Mouse (Mus musculus) liver, embryonic 15.5 days (tissue): ENCODE data around the gene Nsmce3. TPM values are rescaled to one million over a fixed set of nuclear protein-coding genes. Genes with fewer than 3 reads are reported as not detected.
A peak's percentile ranks its signal among the peaks of the same experiment; 100 is the strongest.

Experiments used
- ATAC-seq: fragments of 200-750 bp; cut with Nextera tagmentation; 2 replicates; pipeline ENCODE4 v1.8.0; 2017; ENCODE audit warnings: moderate number of reproducible peaks, mild to moderate bottlenecking, moderate library complexity; ENCODE audit not compliant: insufficient read depth
- H3K27ac ChIP-seq: fragments of 300-500 bp; sonication (generic); replicated peaks from 2 replicates; pipeline ENCODE4 v1.5.1; 2015; ENCODE audit warnings: mild to moderate bottlenecking, inconsistent platforms
- H3K27me3 ChIP-seq: fragments of 300-500 bp; sonication (generic); 2 replicates; pipeline ENCODE4 v1.6.1; 2015; ENCODE audit warnings: mild to moderate bottlenecking, inconsistent platforms
- H3K36me3 ChIP-seq: fragments of 300-500 bp; sonication (generic); replicated peaks from 2 replicates; pipeline ENCODE4 v1.6.1; 2015; ENCODE audit warnings: moderate library complexity, mild to moderate bottlenecking, inconsistent platforms
- H3K4me1 ChIP-seq: fragments of 300-500 bp; sonication (generic); replicated peaks from 2 replicates; pipeline ENCODE4 v1.6.1; 2015; ENCODE audit warnings: inconsistent platforms
- H3K4me2 ChIP-seq: fragments of 300-500 bp; sonication (generic); 2 replicates; pipeline ENCODE4 v1.6.1; 2015; ENCODE audit warnings: moderate library complexity, mild to moderate bottlenecking, inconsistent platforms
- H3K4me3 ChIP-seq: fragments of 300-500 bp; sonication (generic); replicated peaks from 2 replicates; pipeline ENCODE4 v1.5.1; 2015; ENCODE audit warnings: mild to moderate bottlenecking, inconsistent platforms
- H3K9ac ChIP-seq: fragments of 300-500 bp; sonication (generic); 2 replicates; pipeline ENCODE4 v1.6.1; 2015; ENCODE audit warnings: moderate library complexity, mild to moderate bottlenecking, inconsistent platforms
- H3K9me3 ChIP-seq: fragments of 300-500 bp; sonication (generic); replicated peaks from 2 replicates; pipeline ENCODE4 v1.6.1; 2016; ENCODE audit warnings: inconsistent platforms
- WGBS: fragments of 180-500 bp; shearing (Covaris S2); methylation state at CpG from one replicate; pipeline ENCODE4 v1.1.7; 2015; ENCODE audit warnings: mixed read lengths; ENCODE audit not compliant: insufficient replicate concordance; 5-methylcytosine and 5-hydroxymethylcytosine counted together
- polyA plus RNA-seq: library from polyadenylated mRNA; unstranded; fragments of >200 nt; fragmentation: Nextera tagmentation; extraction: Ambion mirVana; gene quantifications from 2 replicates; pipeline ENCODE4 v1.2.1, GENCODE M21; 2015

Nsmce3 gene
- polyA plus RNA-seq, 1 experiment from 2014 or later, result 5.0 TPM

DNA sequence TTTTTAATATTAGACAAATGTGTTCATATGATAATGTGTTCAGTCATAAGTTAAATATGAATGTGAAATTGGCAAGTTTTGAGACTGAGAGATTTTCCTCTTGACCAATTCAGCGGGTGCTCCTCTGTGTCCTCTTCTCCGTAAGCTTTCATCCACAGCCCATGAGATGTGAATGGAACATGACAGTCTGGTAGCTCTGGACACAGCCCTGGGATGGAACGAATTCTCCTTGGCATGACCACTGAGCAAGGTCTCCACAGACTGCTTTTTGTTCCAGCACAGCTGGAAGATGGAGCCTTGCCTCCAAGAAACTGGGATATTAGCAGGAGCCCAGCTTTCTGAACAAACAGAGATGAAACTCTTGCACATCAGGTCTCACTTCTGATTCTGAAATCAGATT lies 9.8 kb downstream of the Nsmce3 start:
- no peak overlapping the region for H3K9ac ChIP-seq
- H3K4me2 ChIP-seq, result no peak overlapping the region
- no peaks in the 10 kb centered on the region for H3K27me3 ChIP-seq
- no peak overlapping the region for H3K4me3 ChIP-seq
- H3K9me3 ChIP-seq, result no peaks in the 10 kb centered on the region
- no peaks in the 10 kb centered on the region for H3K36me3 ChIP-seq
- no peaks in the 10 kb centered on the region for H3K4me1 ChIP-seq
- ATAC-seq, result no peak
- WGBS, result 49% methylated on average over 3 of the region's 3 CpGs
- H3K27ac ChIP-seq, result no peak overlapping the region

DNA sequence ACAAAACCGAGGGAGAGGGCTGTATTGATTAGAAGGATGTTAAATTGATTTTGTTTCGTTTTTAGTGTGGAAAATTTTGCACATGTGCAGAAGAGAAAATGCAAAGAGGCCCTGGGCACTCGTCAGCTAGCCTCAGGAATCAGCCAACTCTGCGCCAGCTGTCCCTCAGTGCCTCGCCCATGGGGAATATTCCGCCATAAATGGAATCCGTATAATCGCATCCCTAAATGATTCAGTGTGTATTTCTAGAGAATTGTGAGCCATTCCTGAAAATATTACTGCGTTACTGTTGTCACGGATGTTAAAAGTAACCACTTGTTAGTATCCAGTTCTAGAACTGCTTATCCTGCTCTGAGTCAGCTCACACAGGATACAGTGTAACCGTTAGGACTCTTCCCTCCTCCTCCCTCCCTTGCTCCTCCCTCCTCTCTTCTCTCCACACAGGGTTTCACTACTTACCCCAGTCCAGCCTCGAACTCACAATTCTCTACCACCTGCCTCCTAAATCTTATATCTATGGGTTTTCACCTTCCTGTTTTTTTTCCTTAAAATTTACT lies 16.2 kb downstream of the Nsmce3 start:
- ATAC-seq, result no peak
- H3K4me2 ChIP-seq, result no peak overlapping the region
- H3K27me3 ChIP-seq, result no peaks in the 10 kb centered on the region
- no peak overlapping the region for H3K9ac ChIP-seq
- no peak overlapping the region for H3K27ac ChIP-seq
- no peak overlapping the region for H3K4me3 ChIP-seq
- no peaks in the 10 kb centered on the region for H3K4me1 ChIP-seq
- H3K9me3 ChIP-seq, result no peaks in the 10 kb centered on the region
- WGBS, result 61% methylated on average over 12 of the region's 12 CpGs
- no peaks in the 10 kb centered on the region for H3K36me3 ChIP-seq

DNA sequence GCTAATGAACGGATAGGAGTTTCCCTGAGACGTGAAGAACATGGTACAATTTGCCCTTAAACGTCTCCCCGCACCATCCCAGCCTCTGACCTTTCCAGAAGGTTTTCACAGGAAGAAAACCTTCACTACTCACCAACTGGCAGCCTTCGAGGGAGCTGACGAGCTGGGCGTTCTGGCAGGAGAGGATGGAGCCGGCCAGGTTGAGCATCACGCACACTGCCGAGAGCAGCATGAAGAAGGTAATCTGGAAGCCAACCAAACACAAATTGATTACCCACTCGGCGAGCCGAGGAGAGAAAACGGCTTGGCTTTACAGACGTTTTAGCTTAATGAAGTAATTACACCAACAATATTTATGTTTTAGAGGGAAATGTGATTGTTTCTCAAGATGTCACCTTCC lies 16.8 kb downstream of the Nsmce3 start:
- H3K27me3 ChIP-seq, result no peaks in the 10 kb centered on the region
- no peak overlapping the region for H3K9ac ChIP-seq
- H3K27ac ChIP-seq, result no peak overlapping the region
- H3K9me3 ChIP-seq, result no peaks in the 10 kb centered on the region
- 56% methylated on average over 15 of the region's 15 CpGs for WGBS
- no peaks in the 10 kb centered on the region for H3K36me3 ChIP-seq
- no peak overlapping the region for H3K4me2 ChIP-seq
- no peak for ATAC-seq
- H3K4me1 ChIP-seq, result no peaks in the 10 kb centered on the region
- no peak overlapping the region for H3K4me3 ChIP-seq

DNA sequence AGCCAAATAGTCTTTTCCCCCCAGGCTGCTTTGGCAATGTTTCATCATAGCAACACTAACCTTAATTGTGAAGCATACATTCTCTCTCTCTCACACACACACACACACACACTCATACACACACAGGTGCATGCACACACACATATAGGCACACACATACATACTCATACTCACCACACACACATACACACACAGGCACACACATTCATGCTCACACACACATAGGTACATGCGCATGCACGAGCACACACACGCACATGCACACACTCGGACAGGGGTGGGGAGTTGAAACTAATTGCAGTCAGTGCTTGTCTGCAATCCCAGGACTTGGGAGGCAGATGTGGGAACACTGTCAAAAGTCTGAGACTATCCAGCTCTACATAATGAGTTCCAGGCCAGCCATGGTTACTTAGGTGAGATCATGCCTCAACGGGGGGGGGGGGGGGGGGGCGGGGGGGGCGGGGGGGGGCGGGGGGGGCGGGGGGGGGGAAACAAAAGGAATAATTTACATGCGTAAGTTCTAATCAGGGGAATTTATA lies 17.3 kb downstream of the Nsmce3 start:
- H3K4me1 ChIP-seq, result no peaks in the 10 kb centered on the region
- 69% methylated on average over 5 of the region's 10 CpGs for WGBS
- no peaks in the 10 kb centered on the region for H3K27me3 ChIP-seq
- no peak overlapping the region for H3K27ac ChIP-seq
- H3K9ac ChIP-seq, result no peak overlapping the region
- H3K4me3 ChIP-seq, result no peak overlapping the region
- no peaks in the 10 kb centered on the region for H3K36me3 ChIP-seq
- no peak for ATAC-seq
- no peak overlapping the region for H3K4me2 ChIP-seq
- no peaks in the 10 kb centered on the region for H3K9me3 ChIP-seq

DNA sequence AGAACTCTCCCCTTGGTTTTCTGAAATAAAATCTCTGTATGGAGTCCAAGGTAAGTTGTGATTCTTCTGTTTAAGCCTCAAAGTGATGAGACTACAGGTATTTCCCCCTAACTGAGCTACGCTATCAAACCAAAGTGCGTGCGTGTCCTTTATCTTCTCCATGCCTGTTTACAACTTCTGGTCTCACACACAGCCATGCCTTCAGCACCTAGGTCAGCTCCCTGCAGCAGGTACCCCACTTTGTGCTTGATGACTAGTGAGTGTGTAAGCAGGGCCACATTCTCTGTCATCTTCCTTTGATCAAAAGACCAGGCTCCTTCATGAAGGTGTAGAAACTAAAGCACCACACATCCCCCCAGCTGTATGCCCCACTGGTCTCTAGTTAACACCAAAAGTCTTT lies 22.0 kb downstream of the Nsmce3 start:
- Histone ChIP-seq H3K36me3 (no peaks in the 10 kb centered on the region), H3K27me3 (no peaks in the 10 kb centered on the region), H3K4me3 (no peak overlapping the region), H3K27ac (no peak overlapping the region), H3K4me1 (no peaks in the 10 kb centered on the region), H3K9me3 (no peaks in the 10 kb centered on the region), H3K4me2 (no peak overlapping the region), H3K9ac (no peak overlapping the region)
- ATAC-seq, result no peak
- 43% methylated on average over 3 of the region's 3 CpGs for WGBS

DNA sequence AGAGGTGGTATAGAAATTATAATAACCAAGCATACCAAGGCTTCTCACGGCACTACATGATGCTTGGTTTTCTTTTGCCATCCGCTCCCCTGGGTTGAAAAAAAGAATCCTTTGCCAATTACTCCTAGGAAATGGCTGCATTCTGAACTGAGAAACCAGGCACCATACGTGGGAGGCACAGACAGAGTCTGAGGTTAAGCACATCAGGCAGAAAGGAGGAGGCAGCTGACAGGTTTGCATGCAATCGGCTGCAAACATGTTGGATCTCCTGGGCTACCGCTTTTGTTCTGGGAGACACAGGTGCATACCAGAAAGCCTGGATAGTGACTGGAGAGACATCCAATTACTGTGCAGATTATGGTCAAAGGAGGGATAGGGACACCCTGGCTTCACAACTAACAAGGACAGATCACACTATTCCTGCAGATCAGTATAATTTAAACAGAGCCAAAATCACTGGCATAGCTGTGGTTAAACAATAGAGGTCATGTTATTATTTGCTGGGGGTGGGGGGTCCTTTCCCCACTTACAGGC lies 25.4 kb downstream of the Nsmce3 start:
- Histone ChIP-seq H3K4me2 (no peak overlapping the region), H3K4me3 (no peak overlapping the region), H3K4me1 (no peaks in the 10 kb centered on the region), H3K9ac (no peak overlapping the region), H3K27me3 (no peaks in the 10 kb centered on the region), H3K9me3 (no peaks in the 10 kb centered on the region), H3K36me3 (no peaks in the 10 kb centered on the region), H3K27ac (no peak overlapping the region)
- WGBS, result 64% methylated on average over 5 of the region's 5 CpGs
- ATAC-seq, result no peak

DNA sequence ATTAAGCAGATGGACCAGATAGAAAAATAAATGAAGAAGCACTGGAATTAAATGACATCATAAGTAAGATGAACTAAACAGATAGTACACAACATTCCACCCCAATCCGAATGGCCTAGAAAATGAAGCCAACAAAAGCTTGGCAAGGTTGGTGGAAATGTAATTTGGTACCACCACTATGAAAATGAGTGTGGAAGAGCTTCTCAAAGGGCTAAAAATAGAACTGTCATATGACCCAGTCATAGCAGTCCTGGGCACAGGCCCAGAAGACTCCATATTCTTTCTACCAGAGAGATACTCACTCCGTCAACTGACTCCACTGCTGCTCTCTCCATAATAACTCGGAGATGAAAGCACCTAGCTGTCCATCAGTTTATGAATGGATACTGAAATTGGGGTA lies 26.7 kb downstream of the Nsmce3 start:
- Histone ChIP-seq H3K9ac (no peak overlapping the region), H3K27ac (no peak overlapping the region), H3K27me3 (no peaks in the 10 kb centered on the region), H3K4me3 (no peak overlapping the region), H3K9me3 (no peaks in the 10 kb centered on the region), H3K36me3 (no peaks in the 10 kb centered on the region), H3K4me1 (no peaks in the 10 kb centered on the region), H3K4me2 (no peak overlapping the region)
- WGBS, result 71% methylated on average over 3 of the region's 3 CpGs
- ATAC-seq, result no peak

DNA sequence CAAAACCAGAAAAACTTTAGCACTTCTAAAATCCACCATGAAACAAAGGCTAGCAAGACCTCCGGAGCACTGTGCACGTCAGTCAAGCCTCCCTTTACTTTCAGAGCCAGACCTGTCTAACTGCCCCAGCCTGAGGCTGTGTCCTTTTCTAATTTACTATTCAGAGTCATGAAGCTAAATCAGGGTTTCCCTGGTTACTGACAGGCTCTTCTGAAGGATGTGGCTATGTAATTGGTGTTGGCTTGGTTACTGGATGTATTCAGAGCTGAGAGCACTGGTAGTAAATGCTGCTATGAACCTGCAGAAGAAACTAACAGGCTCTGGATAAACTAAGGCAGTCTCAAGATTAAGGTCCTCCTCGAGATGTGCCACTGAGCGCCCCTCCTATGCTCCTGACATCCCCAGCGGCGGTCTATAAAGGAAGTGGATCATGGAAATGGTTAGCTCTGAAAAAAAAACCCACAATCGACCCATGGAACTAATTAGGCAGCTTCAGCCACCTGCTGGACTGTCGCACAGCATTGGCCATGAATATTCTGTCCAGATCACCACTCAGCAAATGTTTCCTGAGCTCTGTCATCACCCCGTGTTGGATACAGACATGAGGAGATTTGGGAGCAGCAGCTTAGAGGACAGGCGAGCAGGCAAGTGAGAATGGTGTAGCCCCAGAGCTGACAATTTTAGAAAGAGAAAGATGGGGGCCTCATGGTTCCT lies 31.7 kb downstream of the Nsmce3 start:
- no peaks in the 10 kb centered on the region for H3K9me3 ChIP-seq
- no peak for ATAC-seq
- H3K4me1 ChIP-seq, result no peaks in the 10 kb centered on the region
- no peak overlapping the region for H3K4me2 ChIP-seq
- no peak overlapping the region for H3K4me3 ChIP-seq
- 51% methylated on average over 10 of the region's 10 CpGs for WGBS
- no peak overlapping the region for H3K27ac ChIP-seq
- no peaks in the 10 kb centered on the region for H3K27me3 ChIP-seq
- H3K36me3 ChIP-seq, result no peaks in the 10 kb centered on the region
- H3K9ac ChIP-seq, result no peak overlapping the region

DNA sequence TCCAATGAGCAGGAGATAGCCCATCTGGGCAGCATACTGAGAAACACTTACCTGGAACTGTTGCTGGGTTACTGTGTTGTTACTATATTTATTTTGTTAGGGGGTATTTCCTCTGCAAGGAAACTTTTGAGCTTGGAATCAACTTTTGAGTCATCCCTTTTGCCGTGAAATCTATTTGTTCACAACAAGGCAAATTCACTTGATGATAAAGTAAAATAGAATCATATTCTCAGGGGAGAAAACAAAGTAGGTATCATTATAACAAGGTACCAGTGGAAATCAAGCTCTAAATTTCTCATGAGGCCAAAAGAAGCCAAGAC lies 32.3 kb downstream of the Nsmce3 start:
- Histone ChIP-seq H3K36me3 (no peaks in the 10 kb centered on the region), H3K27ac (no peak overlapping the region), H3K4me3 (no peak overlapping the region), H3K9me3 (no peaks in the 10 kb centered on the region), H3K4me2 (peak overlapping the region; percentile 49; the same call in 1 of the 2 replicates), H3K27me3 (no peaks in the 10 kb centered on the region), H3K4me1 (no peaks in the 10 kb centered on the region), H3K9ac (no peak overlapping the region)
- WGBS, result 45% methylated on average over 1 of the region's 1 CpGs
- ATAC-seq, result no peak

DNA sequence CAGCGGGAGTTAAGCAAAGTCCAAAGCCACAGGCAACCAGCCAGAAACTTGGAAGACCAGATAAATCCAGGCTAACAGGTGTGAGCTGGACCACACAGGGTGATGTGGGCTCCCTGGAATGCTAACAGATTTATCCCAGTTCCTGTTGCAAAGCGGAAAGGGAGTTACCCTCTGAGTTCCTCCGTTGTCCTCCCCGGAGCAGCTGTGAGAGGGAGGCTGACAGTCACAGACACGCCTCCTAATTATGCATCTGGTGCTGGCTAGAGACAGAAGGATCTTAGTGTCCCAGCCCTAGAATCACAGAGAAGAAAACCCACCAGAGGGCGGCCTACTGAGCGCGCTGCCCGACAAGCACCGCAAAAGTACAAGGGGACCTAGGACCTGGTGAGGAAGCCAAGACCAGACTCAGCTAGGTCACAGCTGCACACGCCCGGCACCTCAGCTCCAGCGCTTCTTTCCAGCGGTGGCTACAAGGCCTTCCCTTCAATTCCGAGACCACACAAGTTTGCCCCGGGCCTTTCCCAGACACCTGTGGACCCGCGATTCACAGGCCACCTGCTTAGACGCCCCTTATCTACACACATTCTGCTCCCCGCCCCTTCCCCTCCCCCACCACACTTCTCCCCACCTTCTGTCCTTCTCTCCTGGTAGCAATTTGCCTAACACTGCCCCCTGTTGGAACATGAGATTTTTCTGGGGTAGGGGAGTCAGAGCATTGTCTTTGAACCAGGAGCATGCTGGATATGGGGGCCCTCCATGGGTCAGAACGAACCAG lies 32.8 kb downstream of the Nsmce3 start:
- Histone ChIP-seq H3K27ac (no peak overlapping the region), H3K27me3 (no peaks in the 10 kb centered on the region), H3K4me1 (no peaks in the 10 kb centered on the region), H3K4me3 (no peak overlapping the region), H3K36me3 (no peaks in the 10 kb centered on the region), H3K4me2 (peak overlapping the region; percentile 49), H3K9ac (no peak overlapping the region), H3K9me3 (no peaks in the 10 kb centered on the region)
- no peak for ATAC-seq
- WGBS, result 4% methylated on average over 21 of the region's 21 CpGs

DNA sequence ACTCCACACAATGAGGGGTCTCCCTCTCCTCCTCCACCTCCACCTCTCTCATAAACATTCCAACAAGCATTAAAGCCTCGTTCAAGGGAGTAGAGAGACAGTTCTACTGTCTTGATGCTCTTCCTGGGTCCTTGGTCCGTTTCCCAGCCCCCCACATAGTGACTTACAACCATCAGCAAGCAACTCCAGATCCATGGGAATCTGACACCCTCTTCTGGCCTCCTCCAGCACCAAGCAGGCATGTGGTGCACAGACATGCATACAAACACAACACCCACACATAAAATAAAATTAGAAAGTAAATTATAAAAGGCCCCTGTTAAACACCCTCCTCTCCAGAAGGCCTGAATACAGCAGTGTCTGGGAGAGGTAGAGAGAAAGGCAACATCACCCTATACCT lies 33.5 kb downstream of the Nsmce3 start:
- H3K9me3 ChIP-seq, result no peaks in the 10 kb centered on the region
- H3K4me2 ChIP-seq, result no peak overlapping the region
- no peak overlapping the region for H3K27ac ChIP-seq
- WGBS, result 27% methylated on average over 2 of the region's 2 CpGs
- no peak for ATAC-seq
- H3K36me3 ChIP-seq, result no peaks in the 10 kb centered on the region
- H3K9ac ChIP-seq, result no peak overlapping the region
- no peaks in the 10 kb centered on the region for H3K27me3 ChIP-seq
- H3K4me3 ChIP-seq, result no peak overlapping the region
- H3K4me1 ChIP-seq, result no peaks in the 10 kb centered on the region
